Mouse (Mus musculus) MEL (cell line): ENCODE measurements around the gene Irx5. TPM values are rescaled to one million over a fixed set of nuclear protein-coding genes. Genes with fewer than 3 reads are reported as not detected.

Experiments
- DNase-seq: peaks from one replicate; pipeline ENCODE4 v3.0.0; 2011; ENCODE audit warnings: low read depth, low spot score
- H3K27ac ChIP-seq: 2 replicates; pipeline ENCODE4 v1.5.1; 2012; ENCODE audit warnings: low read depth, mild to moderate bottlenecking, control low read depth, low read length, moderate library complexity; ENCODE audit not compliant: control insufficient read depth
- H3K27me3 ChIP-seq, 2 experiments: fragments of 150-350 bp in 1 of 2; sonication (generic) in 1 of 2; 2 replicates each; pipeline ENCODE4 v1.6.1; 2012; ENCODE audit warnings: low read length in 2 of 2, mild to moderate bottlenecking in 2 of 2, improper control_type of control experiment in 1 of 2, moderate library complexity in 1 of 2; ENCODE audit not compliant: insufficient read depth in 2 of 2, control insufficient read depth in 1 of 2
- H3K36me3 ChIP-seq, 2 experiments: 2 replicates each; pipeline ENCODE4 v1.6.1; 2012 to 2014; ENCODE audit warnings: low read length in 2 of 2, improper control_type of control experiment in 1 of 2, inconsistent platforms in 1 of 2, mild to moderate bottlenecking in 1 of 2; ENCODE audit not compliant: insufficient read depth in 2 of 2, control insufficient read depth in 1 of 2
- H3K4me1 ChIP-seq, 2 experiments: fragments of 150-350 bp in 1 of 2; sonication (generic) in 1 of 2; 2 replicates each; pipeline ENCODE4 v1.6.1; 2012; ENCODE audit warnings: low read length in 2 of 2, improper control_type of control experiment in 1 of 2, mild to moderate bottlenecking in 1 of 2; ENCODE audit not compliant: insufficient read depth in 2 of 2, control insufficient read depth in 1 of 2
- H3K4me3 ChIP-seq, 2 experiments: fragments of 150-350 bp in 1 of 2; sonication (generic) in 1 of 2; 2 replicates each; pipeline ENCODE4 v1.5.1; 2012; ENCODE audit warnings: low read depth in 2 of 2, low read length in 2 of 2, mild to moderate bottlenecking in 2 of 2, moderate library complexity in 2 of 2, control low read depth in 1 of 2, improper control_type of control experiment in 1 of 2; ENCODE audit not compliant: control insufficient read depth in 1 of 2, insufficient read depth in 1 of 2
- H3K79me2 ChIP-seq: 2 replicates; pipeline ENCODE4 v1.6.1; 2012; ENCODE audit warnings: mild to moderate bottlenecking, low read length, moderate library complexity; ENCODE audit not compliant: control insufficient read depth, poor library complexity, insufficient read depth
- H3K9ac ChIP-seq: 2 replicates; pipeline ENCODE4 v1.6.1; 2012; ENCODE audit warnings: low read depth, mild to moderate bottlenecking, control low read depth, low read length, moderate library complexity; ENCODE audit not compliant: control insufficient read depth, poor library complexity, severe bottlenecking
- H3K9me3 ChIP-seq: fragments of 150-350 bp; sonication (generic); replicated peaks from 2 replicates; pipeline ENCODE4 v1.6.1; 2012; ENCODE audit warnings: mild to moderate bottlenecking, low read length, improper control_type of control experiment, moderate library complexity; ENCODE audit not compliant: insufficient read depth
- CTCF ChIP-seq, 3 experiments: IDR thresholded peaks in 2 of 3; conservative IDR thresholded peaks in 1 of 3; 2 replicates each; pipeline ENCODE4 v1.5.1; 2011 to 2012; ENCODE audit warnings: low read length in 3 of 3, low read depth in 2 of 3, mild to moderate bottlenecking in 2 of 3, improper control_type of control experiment in 1 of 3, inconsistent platforms in 1 of 3, mixed read lengths in 1 of 3, moderate library complexity in 1 of 3; ENCODE audit not compliant: control insufficient read depth in 1 of 3, insufficient read depth in 1 of 3, poor library complexity in 1 of 3, severe bottlenecking in 1 of 3
- E2F4 ChIP-seq: IDR thresholded peaks from 2 replicates; pipeline ENCODE4 v1.6.1; 2011; ENCODE audit warnings: low read depth, low read length, improper control_type of control experiment, borderline replicate concordance
- EP300 ChIP-seq, 2 experiments: IDR thresholded peaks; 2 replicates each; pipeline ENCODE4 v1.6.1; 2011; ENCODE audit warnings: improper control_type of control experiment in 2 of 2, low read length in 2 of 2, low read depth in 1 of 2, mild to moderate bottlenecking in 1 of 2
- GATA1 ChIP-seq: IDR thresholded peaks from 2 replicates; pipeline ENCODE4 v1.6.1; 2011; ENCODE audit warnings: low read depth, low read length, improper control_type of control experiment
- HCFC1 ChIP-seq: IDR thresholded peaks from 2 replicates; pipeline ENCODE4 v1.6.1; 2012; ENCODE audit warnings: low read depth, mild to moderate bottlenecking, inconsistent platforms, low read length, improper control_type of control experiment, moderate library complexity
- KAT2A ChIP-seq: conservative IDR thresholded peaks from 2 replicates; pipeline ENCODE4 v1.6.1; 2012; ENCODE audit warnings: low read depth, low read length, improper control_type of control experiment, inconsistent platforms
- MYB ChIP-seq: IDR thresholded peaks from 2 replicates; pipeline ENCODE4 v1.6.1; 2011; ENCODE audit warnings: mild to moderate bottlenecking, low read depth, low read length, improper control_type of control experiment
- MYC ChIP-seq: IDR thresholded peaks from 2 replicates; pipeline ENCODE4 v1.6.1; 2011; ENCODE audit warnings: low read depth, mild to moderate bottlenecking, low read length, improper control_type of control experiment, moderate library complexity
- NELFE ChIP-seq: IDR thresholded peaks from 2 replicates; pipeline ENCODE4 v1.6.1; 2011; ENCODE audit warnings: low read depth, low read length, improper control_type of control experiment
- NRF1 ChIP-seq: IDR thresholded peaks from 2 replicates; pipeline ENCODE4 v1.6.1; 2014; ENCODE audit warnings: low read depth, mild to moderate bottlenecking, inconsistent platforms, low read length, improper control_type of control experiment, moderate library complexity; ENCODE audit not compliant: poor library complexity, insufficient read depth, severe bottlenecking
- POLR2A ChIP-seq, 2 experiments: IDR thresholded peaks; 2 replicates each; pipeline ENCODE4 v1.6.1; 2011 to 2012; ENCODE audit warnings: low read length in 2 of 2, mild to moderate bottlenecking in 2 of 2, control low read depth in 1 of 2, improper control_type of control experiment in 1 of 2, low read depth in 1 of 2, moderate library complexity in 1 of 2; ENCODE audit not compliant: control insufficient read depth in 1 of 2, insufficient read depth in 1 of 2, poor library complexity in 1 of 2
- POLR2AphosphoS2 ChIP-seq: IDR thresholded peaks from 2 replicates; pipeline ENCODE4 v1.6.1; 2011; ENCODE audit warnings: low read length, improper control_type of control experiment
- POLR2AphosphoS5 ChIP-seq: IDR thresholded peaks from 2 replicates; pipeline ENCODE4 v1.6.1; 2012; ENCODE audit warnings: low read depth, borderline replicate concordance, mild to moderate bottlenecking, inconsistent platforms, low read length, moderate library complexity, mixed read lengths
- RCOR1 ChIP-seq: IDR thresholded peaks from 2 replicates; pipeline ENCODE4 v1.6.1; 2012; ENCODE audit warnings: low read depth, mild to moderate bottlenecking, inconsistent platforms, low read length, improper control_type of control experiment
- SIN3A ChIP-seq: IDR thresholded peaks from 2 replicates; pipeline ENCODE4 v1.6.1; 2012; ENCODE audit warnings: low read length, improper control_type of control experiment, inconsistent platforms
- TAL1 ChIP-seq: IDR thresholded peaks from 2 replicates; pipeline ENCODE4 v1.6.1; 2012; ENCODE audit warnings: mild to moderate bottlenecking, inconsistent platforms, low read length, moderate library complexity, mixed read lengths
- TBP ChIP-seq: IDR thresholded peaks from 2 replicates; pipeline ENCODE4 v1.8.0; 2011; ENCODE audit warnings: low read depth, low read length, improper control_type of control experiment
- UBTF ChIP-seq: IDR thresholded peaks from 2 replicates; pipeline ENCODE4 v1.6.1; 2012; ENCODE audit warnings: low read depth, mild to moderate bottlenecking, inconsistent platforms, low read length, improper control_type of control experiment, moderate library complexity, borderline replicate concordance; ENCODE audit not compliant: insufficient read depth
- USF1 ChIP-seq: IDR thresholded peaks from 2 replicates; pipeline ENCODE4 v1.6.1; 2014; ENCODE audit warnings: low read depth, mild to moderate bottlenecking, inconsistent platforms, low read length, improper control_type of control experiment, moderate library complexity
- USF2 ChIP-seq, 2 experiments: IDR thresholded peaks; 2 replicates each; pipeline ENCODE4 v1.6.1; 2011 to 2012; ENCODE audit warnings: improper control_type of control experiment in 2 of 2, low read length in 2 of 2, borderline replicate concordance in 1 of 2, inconsistent platforms in 1 of 2, low read depth in 1 of 2, mild to moderate bottlenecking in 1 of 2; ENCODE audit not compliant: insufficient read depth in 1 of 2
- ZC3H11A ChIP-seq: IDR thresholded peaks from 2 replicates; pipeline ENCODE4 v1.6.1; 2012; ENCODE audit warnings: low read depth, mild to moderate bottlenecking, inconsistent platforms, low read length, improper control_type of control experiment
- ZKSCAN1 ChIP-seq: IDR thresholded peaks from 2 replicates; pipeline ENCODE4 v1.6.1; 2012; ENCODE audit warnings: low read depth, mild to moderate bottlenecking, inconsistent platforms, low read length, improper control_type of control experiment, moderate library complexity
- polyA plus RNA-seq, 2 experiments: library from polyadenylated mRNA; stranded (reverse) in 1 of 2; unstranded in 1 of 2; fragments of >175 nt in 1 of 2; fragments of >200 nt in 1 of 2; gene quantifications; 2 replicates each; pipeline versions ENCODE4 v1.2.1 to v1.2.4; 2012; ENCODE audit warnings: low replicate concordance in 2 of 2, low read depth in 1 of 2; ENCODE audit not compliant: insufficient read length in 2 of 2, insufficient read depth in 1 of 2, missing spikeins in 1 of 2
- total RNA-seq: library from RNA; depleted of rRNA; stranded (reverse); fragments of 300-350 nt; gene quantifications from 2 replicates; pipeline ENCODE4 v1.2.3, GENCODE M21; 2012; rRNA removed

Gene Irx5
- total RNA-seq (0.07 and 0.15 TPM in 2 replicates), polyA plus RNA-seq (under 1 TPM in 1 of 2 experiments, not detected in 1; 0.43 TPM)

- peaks cover 27% of the 10 kb centered on the region for H3K79me2 ChIP-seq
- no peaks in the 10 kb centered on the region for H3K27me3 ChIP-seq
- H3K4me1 ChIP-seq, result peaks cover 2 to 12% of the 10 kb centered on the region in 2 experiments; a peak in 2 of 4 replicates
- no peak within 1 kb of the TSS for H3K27ac ChIP-seq
- TF ChIP-seq MYC (no peak), E2F4 (no peak), SIN3A (no peak), HCFC1 (no peak), POLR2AphosphoS2 (no peak), TBP (no peak), POLR2A (IDR thresholded peaks at IDR 0.05; ENCODE audit: control insufficient read depth in 1 of 2, insufficient read depth in 1 of 2, low read depth in 1 of 2, low read length in 2 of 2, poor library complexity in 1 of 2) (no peak), NELFE (no peak), POLR2AphosphoS5 (no peak)
- peak within 1 kb of the TSS; percentile 50 for H3K9ac ChIP-seq
- H3K36me3 ChIP-seq, result peaks cover 0 to 14% of the 10 kb centered on the region in 2 experiments; a peak in 2 of 4 replicates
- H3K4me3 ChIP-seq, result peak within 1 kb of the TSS; percentile 53 to 86
- no peak for DNase-seq
- no peaks in the 10 kb centered on the region for H3K9me3 ChIP-seq
Observed at GRCm38 (mm10) chr8:92357398-92357981, at the start of gene Irx5. Gene Irx5, plus strand, starts transcription at chr8:92357625.

DNA sequence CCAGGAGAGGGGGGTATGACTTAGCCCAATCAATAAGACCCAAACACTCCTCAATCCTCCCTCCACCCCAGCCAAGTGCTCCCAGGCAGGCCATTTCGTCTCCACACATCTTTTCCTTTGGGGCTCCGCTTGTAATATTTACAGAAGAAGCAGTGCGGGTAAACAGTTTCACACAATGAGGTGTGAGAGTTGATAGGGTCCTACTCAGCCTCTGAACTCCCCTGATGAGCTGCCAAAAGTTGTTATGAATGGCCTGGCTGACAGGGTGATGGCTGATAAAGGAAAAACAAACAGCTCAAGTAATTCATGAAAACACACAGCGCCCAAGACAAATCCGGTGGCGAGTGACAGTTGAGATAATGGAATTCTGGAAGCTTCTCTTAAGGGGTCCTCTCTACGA, 45.2 kb upstream of the Irx5 start:
- DNase-seq, result no peak
- Histone ChIP-seq H3K4me3 (no peak overlapping the region), H3K9me3 (no peaks in the 10 kb centered on the region), H3K79me2 (no peaks in the 10 kb centered on the region), H3K27me3 (no peaks in the 10 kb centered on the region; a peak in 1 of 4 replicates), H3K36me3 (no peaks in the 10 kb centered on the region), H3K4me1 (no peaks in the 10 kb centered on the region), H3K9ac (no peak overlapping the region), H3K27ac (no peak overlapping the region)
- TF ChIP-seq RCOR1 (no peak), POLR2A (IDR thresholded peaks at IDR 0.05; ENCODE audit: control insufficient read depth in 1 of 2, insufficient read depth in 1 of 2, low read depth in 1 of 2, low read length in 2 of 2, poor library complexity in 1 of 2) (no peak), HCFC1 (no peak), USF1 (no peak), NELFE (no peak), ZKSCAN1 (no peak), ZC3H11A (no peak), KAT2A (no peak), CTCF (IDR thresholded peaks at IDR 0.05 in 2 of 3, conservative IDR thresholded peaks at IDR 0.05 in 1 of 3; ENCODE audit: control insufficient read depth in 1 of 3, insufficient read depth in 1 of 3, low read depth in 2 of 3, low read length in 3 of 3, poor library complexity in 1 of 3, severe bottlenecking in 1 of 3) (no peak), UBTF (no peak), TBP (no peak), GATA1 (no peak), USF2 (IDR thresholded peaks at IDR 0.05; ENCODE audit: borderline replicate concordance in 1 of 2, insufficient read depth in 1 of 2, low read depth in 1 of 2, low read length in 2 of 2) (no peak), EP300 (IDR thresholded peaks at IDR 0.05; ENCODE audit: low read depth in 1 of 2, low read length in 2 of 2) (no peak), NRF1 (no peak), TAL1 (no peak), MYB (no peak)
